Mouse (Mus musculus): Measurements from ENCODE around the gene Sesn2. TPM values are rescaled to one million over a fixed set of nuclear protein-coding genes. Genes with fewer than 3 reads are reported as not detected.

Gene Sesn2
- total RNA-seq (2012; rRNA removed) (9.6 and 38.3 TPM in 2 replicates), polyA plus RNA-seq (2012; ENCODE audit: insufficient read depth in 1 of 2, insufficient read length in 2 of 2, low read depth in 1 of 2, low replicate concordance in 2 of 2, missing spikeins in 1 of 2) (10 to 100 TPM in 1 of 2 experiments, not detected in 1; 27.5 TPM)

DNA sequence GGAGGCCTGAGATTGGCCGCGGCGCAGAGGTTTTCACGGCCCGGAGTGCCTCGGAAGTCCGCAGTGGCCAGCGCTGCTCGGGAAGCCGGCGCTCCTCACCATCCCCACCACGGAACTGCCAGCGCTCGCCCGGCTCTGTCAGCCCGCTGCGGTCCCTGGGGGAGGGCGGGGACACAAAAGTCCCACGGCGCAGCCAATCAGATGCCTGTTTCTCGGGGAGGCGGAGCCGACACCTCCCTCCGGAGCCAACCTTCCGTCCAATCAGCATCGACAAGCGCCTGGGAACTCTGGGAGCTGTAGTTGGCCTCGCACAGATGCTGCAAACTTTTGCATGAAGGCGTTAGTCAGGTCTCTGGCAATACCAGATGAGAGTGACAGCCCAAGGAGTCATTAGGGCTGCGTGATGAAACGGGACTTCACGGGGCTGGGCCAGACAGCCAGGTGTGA is at the start of gene Sesn2:
Gene Sesn2 (minus strand): TSS at position 150 of the 447 bp plus-strand sequence.
- peaks cover 0 to 53% of the 10 kb centered on the region in 2 experiments; a peak in 3 of 4 replicates for H3K36me3 ChIP-seq (ENCODE audit: control insufficient read depth in 1 of 2, insufficient read depth in 2 of 2, low read length in 2 of 2)
- H3K27me3 ChIP-seq (ENCODE audit: control insufficient read depth in 1 of 2, insufficient read depth in 2 of 2, low read length in 2 of 2), result no peaks in the 10 kb centered on the region
- H3K4me1 ChIP-seq (ENCODE audit: control insufficient read depth in 1 of 2, insufficient read depth in 2 of 2, low read length in 2 of 2), result peaks cover 32 to 45% of the 10 kb centered on the region in 2 experiments
- TF ChIP-seq MYC (IDR thresholded peaks at IDR 0.05; ENCODE audit: low read depth, low read length) (0 out of 2 replicates have a peak, but pooled peaks have one; percentile 0), MAZ (IDR thresholded peaks at IDR 0.05; ENCODE audit: low read depth, low read length) (peak; percentile 74), UBTF (IDR thresholded peaks at IDR 0.05; ENCODE audit: borderline replicate concordance, insufficient read depth, low read depth, low read length) (0 out of 2 replicates have a peak, but pooled peaks have one; percentile 25), POLR2AphosphoS2 (IDR thresholded peaks at IDR 0.05; ENCODE audit: low read length) (peak; percentile 98), GABPA (IDR thresholded peaks at IDR 0.05; ENCODE audit: low read depth, low read length) (no peak), ELF1 (IDR thresholded peaks at IDR 0.05; ENCODE audit: low read depth, low read length) (peak; percentile 65), E2F4 (IDR thresholded peaks at IDR 0.05; ENCODE audit: borderline replicate concordance, low read depth, low read length) (no peak), RCOR1 (IDR thresholded peaks at IDR 0.05; ENCODE audit: low read depth, low read length) (0 out of 2 replicates have a peak, but pooled peaks have one; percentile 50), MAX (IDR thresholded peaks at IDR 0.05; ENCODE audit: low read length) (peak; percentile 54; the same call in 1 of the 2 replicates), TAL1 (IDR thresholded peaks at IDR 0.05; ENCODE audit: low read length) (no peak), SIN3A (IDR thresholded peaks at IDR 0.05; ENCODE audit: low read length) (peak; percentile 89), ETS1 (IDR thresholded peaks at IDR 0.05; ENCODE audit: low read depth, low read length) (peak; percentile 34; the same call in 1 of the 2 replicates), HCFC1 (IDR thresholded peaks at IDR 0.05; ENCODE audit: low read depth, low read length) (peak; percentile 95), ZMIZ1 (IDR thresholded peaks at IDR 0.05; ENCODE audit: low read depth, low read length) (peak; percentile 97), KAT2A (conservative IDR thresholded peaks at IDR 0.05; ENCODE audit: low read depth, low read length) (peak; percentile 71), USF1 (IDR thresholded peaks at IDR 0.05; ENCODE audit: low read depth, low read length) (peak; percentile 45; the same call in 1 of the 2 replicates), TCF12 (IDR thresholded peaks at IDR 0.05; ENCODE audit: low read depth, low read length) (peak; percentile 80), GATA1 (IDR thresholded peaks at IDR 0.05; ENCODE audit: low read depth, low read length) (0 out of 2 replicates have a peak, but pooled peaks have one; percentile 11), POLR2A (IDR thresholded peaks at IDR 0.05; ENCODE audit: control insufficient read depth in 1 of 2, insufficient read depth in 1 of 2, low read depth in 1 of 2, low read length in 2 of 2, poor library complexity in 1 of 2) (peak; percentile 87 to 93), RAD21 (IDR thresholded peaks at IDR 0.05; ENCODE audit: low read depth, low read length) (no peak), NELFE (IDR thresholded peaks at IDR 0.05; ENCODE audit: low read depth, low read length) (peak; percentile 98), ZC3H11A (IDR thresholded peaks at IDR 0.05; ENCODE audit: low read depth, low read length) (0 out of 2 replicates have a peak, but pooled peaks have one; percentile 6), EP300 (IDR thresholded peaks at IDR 0.05; ENCODE audit: low read depth in 1 of 2, low read length in 2 of 2) (no peak), MXI1 (IDR thresholded peaks at IDR 0.05; ENCODE audit: low read depth, low read length) (peak; percentile 91), MEF2A (IDR thresholded peaks at IDR 0.05; ENCODE audit: extremely low read depth, insufficient replicate concordance, low read depth, low read length, poor library complexity, severe bottlenecking) (no peak), NRF1 (IDR thresholded peaks at IDR 0.05; ENCODE audit: insufficient read depth, low read depth, low read length, poor library complexity, severe bottlenecking) (peak; percentile 38; the same call in 1 of the 2 replicates), TBP (IDR thresholded peaks at IDR 0.05; ENCODE audit: low read depth, low read length) (peak; percentile 88), ZKSCAN1 (IDR thresholded peaks at IDR 0.05; ENCODE audit: low read depth, low read length) (no peak)
- peak within 1 kb of the TSS; percentile 97 to 99 for H3K4me3 ChIP-seq (ENCODE audit: control insufficient read depth in 1 of 2, insufficient read depth in 1 of 2, low read depth in 2 of 2, low read length in 2 of 2)
- peak within 1 kb of the TSS; percentile 95 for H3K9ac ChIP-seq (ENCODE audit: control insufficient read depth, low read depth, low read length, poor library complexity, severe bottlenecking)
- peak within 1 kb of the TSS; percentile 92 for H3K27ac ChIP-seq (ENCODE audit: control insufficient read depth, low read depth, low read length)
- no peaks in the 10 kb centered on the region for H3K9me3 ChIP-seq (replicated peaks; ENCODE audit: insufficient read depth, low read length)
- H3K79me2 ChIP-seq (ENCODE audit: control insufficient read depth, insufficient read depth, low read length, poor library complexity), result peaks cover 55% of the 10 kb centered on the region
- peak; percentile 99 for DNase-seq (ENCODE audit: low read depth, low spot score)
